Mouse (Mus musculus): ENCODE measurements around the gene Gnai2. TPM values are rescaled to one million over a fixed set of nuclear protein-coding genes. Genes with fewer than 3 reads are reported as not detected.

Gnai2 gene
- polyA plus RNA-seq, 2 experiments = 124 to 137 TPM

- TF ChIP-seq CTCF (IDR thresholded peaks at IDR 0.05; ENCODE audit: low read depth) (no peak), EP300 (IDR thresholded peaks at IDR 0.05; ENCODE audit: low read depth) (no peak)
- Histone ChIP-seq H3K27ac (no peak overlapping the region), H3K9me3 (ENCODE audit: control insufficient read depth, low read length) (no peaks in the 10 kb centered on the region), H3K9ac (replicated peaks) (no peak overlapping the region), H3K36me3 (replicated peaks; ENCODE audit: control insufficient read depth, insufficient read depth, low read depth) (no peaks in the 10 kb centered on the region), H3K4me2 (ENCODE audit: low read depth) (no peak overlapping the region), H3K4me3 (ENCODE audit: insufficient read depth in 1 of 2, low read depth in 2 of 2, low read length in 2 of 2) (no peak overlapping the region), H3K27me3 (ENCODE audit: control insufficient read depth, insufficient read depth, low read length) (no peaks in the 10 kb centered on the region), H3K4me1 (replicated peaks; ENCODE audit: control insufficient read depth in 2 of 2, insufficient read depth in 2 of 2, low read length in 1 of 2) (peaks cover 5 to 20% of the 10 kb centered on the region in 2 experiments)
- WGBS (ENCODE audit: insufficient replicate concordance) = 72% methylated on average over 4 of the region's 4 CpGs
- ATAC-seq (ENCODE audit: insufficient read depth) = no peak
- no peak for DNase-seq (ENCODE audit: low read depth in 3 of 3, low spot score in 3 of 3)
Measured at GRCm38 (mm10) chr9:107609433-107609830, 25.7 kb downstream of the Gnai2 start.

- no peaks in the 10 kb centered on the region for H3K27me3 ChIP-seq (ENCODE audit: control insufficient read depth, insufficient read depth, low read length)
- no peak within 1 kb of the TSS for H3K4me3 ChIP-seq (ENCODE audit: insufficient read depth in 1 of 2, low read depth in 2 of 2, low read length in 2 of 2)
- H3K9ac ChIP-seq (replicated peaks) = no peak within 1 kb of the TSS
- WGBS (ENCODE audit: insufficient replicate concordance) = 41% methylated on average over 12 of the region's 12 CpGs
- H3K36me3 ChIP-seq (replicated peaks; ENCODE audit: control insufficient read depth, insufficient read depth, low read depth) = no peaks in the 10 kb centered on the region
- TF ChIP-seq CTCF (IDR thresholded peaks at IDR 0.05; ENCODE audit: low read depth) = no peak
- TF ChIP-seq EP300 (IDR thresholded peaks at IDR 0.05; ENCODE audit: low read depth) = no peak
- H3K4me1 ChIP-seq (replicated peaks; ENCODE audit: control insufficient read depth in 2 of 2, insufficient read depth in 2 of 2, low read length in 1 of 2) = peaks cover 5 to 20% of the 10 kb centered on the region in 2 experiments
- no peak within 1 kb of the TSS for H3K4me2 ChIP-seq (ENCODE audit: low read depth)
- ATAC-seq (ENCODE audit: insufficient read depth) (no peak), DNase-seq (ENCODE audit: low read depth in 3 of 3, low spot score in 3 of 3) (no peak)
- no peak within 1 kb of the TSS for H3K27ac ChIP-seq
- H3K9me3 ChIP-seq (ENCODE audit: control insufficient read depth, low read length) = no peaks in the 10 kb centered on the region
Measured at GRCm38 (mm10) chr9:107608741-107609432, 26.3 kb downstream of the Gnai2 start, which contains the start of gene Sema3b. Gene Sema3b (minus strand): TSS chr9:107609229.

GRCm38 (mm10) chr9:107607653-107608245, 27.4 kb downstream of the Gnai2 start:
- Histone ChIP-seq H3K27ac (no peak overlapping the region), H3K4me2 (ENCODE audit: low read depth) (no peak overlapping the region), H3K9me3 (ENCODE audit: control insufficient read depth, low read length) (no peaks in the 10 kb centered on the region), H3K27me3 (ENCODE audit: control insufficient read depth, insufficient read depth, low read length) (no peaks in the 10 kb centered on the region), H3K36me3 (replicated peaks; ENCODE audit: control insufficient read depth, insufficient read depth, low read depth) (no peaks in the 10 kb centered on the region), H3K4me3 (ENCODE audit: insufficient read depth in 1 of 2, low read depth in 2 of 2, low read length in 2 of 2) (no peak overlapping the region), H3K4me1 (replicated peaks; ENCODE audit: control insufficient read depth in 2 of 2, insufficient read depth in 2 of 2, low read length in 1 of 2) (peaks cover 2 to 15% of the 10 kb centered on the region in 2 experiments; a peak in 3 of 4 replicates), H3K9ac (replicated peaks) (no peak overlapping the region)
- no peak for ATAC-seq (ENCODE audit: insufficient read depth)
- TF ChIP-seq CTCF (IDR thresholded peaks at IDR 0.05; ENCODE audit: low read depth) = no peak
- no peak for TF ChIP-seq EP300 (IDR thresholded peaks at IDR 0.05; ENCODE audit: low read depth)
- no peak for DNase-seq (ENCODE audit: low read depth in 3 of 3, low spot score in 3 of 3)
- WGBS (ENCODE audit: insufficient replicate concordance) = 37% methylated on average over 9 of the region's 9 CpGs

GRCm38 (mm10) chr9:107607036-107607435, 28.1 kb downstream of the Gnai2 start:
- no peaks in the 10 kb centered on the region for H3K36me3 ChIP-seq (replicated peaks; ENCODE audit: control insufficient read depth, insufficient read depth, low read depth)

GRCm38 (mm10) chr9:107606591-107606990, 28.6 kb downstream of the Gnai2 start:
- TF ChIP-seq EP300 (IDR thresholded peaks at IDR 0.05; ENCODE audit: low read depth) = no peak
- TF ChIP-seq CTCF (IDR thresholded peaks at IDR 0.05; ENCODE audit: low read depth) = no peak
- no peaks in the 10 kb centered on the region for H3K9me3 ChIP-seq (ENCODE audit: control insufficient read depth, low read length)
- H3K4me3 ChIP-seq (ENCODE audit: insufficient read depth in 1 of 2, low read depth in 2 of 2, low read length in 2 of 2) = no peak overlapping the region
- no peak overlapping the region for H3K27ac ChIP-seq
- H3K36me3 ChIP-seq (replicated peaks; ENCODE audit: control insufficient read depth, insufficient read depth, low read depth) = no peaks in the 10 kb centered on the region
- no peak overlapping the region for H3K4me2 ChIP-seq (ENCODE audit: low read depth)
- no peaks in the 10 kb centered on the region for H3K27me3 ChIP-seq (ENCODE audit: control insufficient read depth, insufficient read depth, low read length)
- no peak for ATAC-seq (ENCODE audit: insufficient read depth)
- H3K9ac ChIP-seq (replicated peaks) = no peak overlapping the region
- 40% methylated on average over 9 of the region's 9 CpGs for WGBS (ENCODE audit: insufficient replicate concordance)
- no peak for DNase-seq (ENCODE audit: low read depth in 3 of 3, low spot score in 3 of 3)
- H3K4me1 ChIP-seq (replicated peaks; ENCODE audit: control insufficient read depth in 2 of 2, insufficient read depth in 2 of 2, low read length in 1 of 2) = peaks cover 0 to 15% of the 10 kb centered on the region in 2 experiments; a peak in 3 of 4 replicates

More at GRCm38 (mm10) chr9:107607036-107607435, 28.1 kb downstream of the Gnai2 start:
- no peak for ATAC-seq (ENCODE audit: insufficient read depth)
- H3K9ac ChIP-seq (replicated peaks) = no peak overlapping the region
- peaks cover under 1 to 17% of the 10 kb centered on the region in 2 experiments; a peak in 3 of 4 replicates for H3K4me1 ChIP-seq (replicated peaks; ENCODE audit: control insufficient read depth in 2 of 2, insufficient read depth in 2 of 2, low read length in 1 of 2)
- no peaks in the 10 kb centered on the region for H3K9me3 ChIP-seq (ENCODE audit: control insufficient read depth, low read length)
- no peak overlapping the region for H3K4me3 ChIP-seq (ENCODE audit: insufficient read depth in 1 of 2, low read depth in 2 of 2, low read length in 2 of 2)
- H3K4me2 ChIP-seq (ENCODE audit: low read depth) = no peak overlapping the region
- no peak for DNase-seq (ENCODE audit: low read depth in 3 of 3, low spot score in 3 of 3)
- WGBS (ENCODE audit: insufficient replicate concordance) = 68% methylated on average over 2 of the region's 2 CpGs
- TF ChIP-seq CTCF (IDR thresholded peaks at IDR 0.05; ENCODE audit: low read depth) = no peak
- no peak for TF ChIP-seq EP300 (IDR thresholded peaks at IDR 0.05; ENCODE audit: low read depth)
- H3K27ac ChIP-seq = no peak overlapping the region
- H3K27me3 ChIP-seq (ENCODE audit: control insufficient read depth, insufficient read depth, low read length) = no peaks in the 10 kb centered on the region
